Mouse (Mus musculus): Measurements from ENCODE around the gene Mrpl43.

DNA sequence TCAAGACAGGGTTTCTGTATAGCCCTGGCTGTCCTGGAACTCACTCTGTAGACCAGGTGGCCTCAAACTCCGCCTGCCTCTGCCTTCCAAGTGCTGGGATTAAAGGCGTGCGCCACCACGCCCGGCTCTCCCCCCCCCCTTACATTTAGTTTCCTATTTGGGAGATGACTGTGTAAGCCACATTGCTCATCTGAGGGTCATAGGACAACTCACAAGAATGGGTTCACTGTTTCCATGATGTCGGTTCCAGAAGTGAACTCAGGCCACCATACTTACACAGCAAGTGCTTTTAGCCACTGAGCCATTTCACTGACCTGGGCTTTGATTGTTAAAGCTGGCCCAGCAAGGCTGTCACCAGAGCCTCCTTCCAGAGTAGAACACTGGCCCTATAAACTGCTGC, 29.1 kb downstream of the Mrpl43 start:
- TF ChIP-seq CTCF (IDR thresholded peaks at IDR 0.05; ENCODE audit: borderline replicate concordance, insufficient read depth, low read length): no peak
- no peak for TF ChIP-seq POLR2A (IDR thresholded peaks at IDR 0.05; ENCODE audit: low read depth, low read length)

Measured in embryonic fibroblast, embryonic 13.5 days (primary cell).